In genomic region chr1:39838487-39839169, GRCm38 (mm10) we compare ENCODE assay signal across 10 mouse cellular contexts. TPM values are rescaled to one million over a fixed set of nuclear protein-coding genes. Genes with fewer than 3 reads are reported as not detected.
DNase-seq lines count a peak whose midpoint lies in the region; ATAC-seq and TF ChIP-seq lines count a peak whose summit lies in the region.
"Had no signal": no experiment of that assay in that cellular context is flagged by ENCODE, and none has a peak within 500 bp of the region (broad histone marks: within the 10 kb centered on the region; RNA-seq: fewer than 3 reads in every experiment).

No protein-coding gene starts in this region.

- peaks cover 5% of the 10 kb centered on the region; the same call in 1 of the 2 replicates for H3K4me1 ChIP-seq in limb, embryonic 14.5 days (ENCODE audit: control insufficient read depth, insufficient read depth, low read length)

- H3K4me3 ChIP-seq in limb, embryonic 14.5 days (replicated peaks; ENCODE audit: low read length) = no peak overlapping the region
- H3K4me3 ChIP-seq: liver, embryonic 13.5 days had no signal

- no peaks in the 10 kb centered on the region for H3K9me3 ChIP-seq in limb, embryonic 14.5 days (ENCODE audit: control insufficient read depth, low read length)
- H3K9me3 ChIP-seq: liver, embryonic 13.5 days had no signal

- peak; percentile 85 for ATAC-seq in limb, embryonic 14.5 days (ENCODE audit: low FRiP score, low read depth)
- ATAC-seq: inflammation-experienced regulatory T-cells, adult 6 months had no signal

- no peak overlapping the region for H3K9ac ChIP-seq in limb, embryonic 14.5 days (ENCODE audit: low read depth, low read length, severe bottlenecking)
- H3K9ac ChIP-seq: liver, embryonic 13.5 days had no signal

- H3K27me3 ChIP-seq in limb, embryonic 14.5 days (ENCODE audit: control insufficient read depth, insufficient read depth, low read length) = no peaks in the 10 kb centered on the region
- H3K27me3 ChIP-seq: liver, embryonic 13.5 days had no signal

- WGBS in limb, embryonic 14.5 days = 73% methylated on average over 12 of the region's 12 CpGs

- no peaks in the 10 kb centered on the region for H3K36me3 ChIP-seq in limb, embryonic 14.5 days (ENCODE audit: control insufficient read depth, insufficient read depth, low read length)
- H3K36me3 ChIP-seq: liver, embryonic 13.5 days had no signal

- TF ChIP-seq POLR2A in limb, embryonic 14.5 days (IDR thresholded peaks at IDR 0.05; ENCODE audit: borderline replicate concordance, extremely low read depth, insufficient read depth, insufficient read length) = no peak

- H3K4me2 ChIP-seq in limb, embryonic 14.5 days (replicated peaks; ENCODE audit: low read depth, low read length, severe bottlenecking) = no peak overlapping the region

- peak; percentile 50 for DNase-seq in embryo, embryonic 11 days
- DNase-seq in embryo, embryonic 9.5 days (ENCODE audit: extremely low spot score) = no peak
- peak; percentile 5 for DNase-seq in right cerebral cortex, adult 18-20 months
- no peak for DNase-seq in right cerebral cortex, postnatal 25 days
- peak; percentile 43 for DNase-seq in limb, embryonic 14.5 days (ENCODE audit: low spot score)
- peak; percentile 48 for DNase-seq in telencephalon, adult 2 months (ENCODE audit: low read depth, low spot score)
- no peak for DNase-seq in spleen, postnatal 14 days (ENCODE audit: low spot score in 2 of 2)
- DNase-seq in kidney, adult 9 months = no peak
- DNase-seq: liver, embryonic 13.5 days had no signal

- no peak overlapping the region for H3K27ac ChIP-seq in limb, embryonic 14.5 days (replicated peaks; ENCODE audit: low read depth, low read length)
- H3K27ac ChIP-seq: liver, embryonic 13.5 days had no signal

RNA-seq across cellular contexts. Expression of gene Gm3646, which starts 33.5 kb away (rescaled TPM):
- polyA plus RNA-seq in limb, embryonic 14.5 days (2012; rRNA removed) = not detected in 2 replicates
- not detected in 2 replicates for polyA plus RNA-seq in limb, embryonic 14.5 days (2014; fragmentation: Nextera tagmentation; extraction: Ambion mirVana)
- polyA plus RNA-seq: inflammation-experienced regulatory T-cells, adult 6 months; liver, embryonic 13.5 days had no signal

Comparison
In these comparisons a context has a peak if more than half of its experiments do, and no peak if none do; other contexts are left out.
1. DNase-seq: peak in embryo, embryonic 11 days (single experiment), right cerebral cortex, adult 18-20 months (single experiment), limb, embryonic 14.5 days (single experiment) and telencephalon, adult 2 months (single experiment); none in embryo, embryonic 9.5 days (single experiment), right cerebral cortex, postnatal 25 days (single experiment), spleen, postnatal 14 days (0 of 2) and kidney, adult 9 months (single experiment).